Mouse (Mus musculus): ENCODE results near the gene Micu1.

Micu1 gene

DNA sequence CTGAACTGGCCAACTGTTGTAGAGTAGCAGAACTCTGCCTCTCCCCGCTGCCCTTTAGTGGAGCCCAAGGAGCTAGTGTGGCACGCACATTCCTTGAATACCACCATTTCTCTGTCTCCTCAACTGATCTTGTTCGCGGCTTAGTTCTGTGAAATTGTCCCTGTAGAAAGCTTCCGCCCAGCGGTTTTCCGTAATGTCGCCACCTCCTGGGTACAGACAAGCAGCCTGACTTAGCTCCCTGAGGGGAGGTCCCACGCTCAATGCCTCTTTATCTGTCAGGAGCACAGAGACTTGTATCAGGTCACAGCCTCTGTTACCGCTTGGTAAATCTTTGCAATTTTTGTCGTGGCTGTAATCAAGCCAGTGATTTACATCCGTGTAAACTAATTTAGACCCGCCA, 110.7 kb downstream of the Micu1 start:
- DNase-seq (ENCODE audit: low spot score): no peak

- no peak for DNase-seq (ENCODE audit: low spot score)
Observed at GRCm38 (mm10) chr10:59813759-59814158, 111.5 kb downstream of the Micu1 start.

DNA sequence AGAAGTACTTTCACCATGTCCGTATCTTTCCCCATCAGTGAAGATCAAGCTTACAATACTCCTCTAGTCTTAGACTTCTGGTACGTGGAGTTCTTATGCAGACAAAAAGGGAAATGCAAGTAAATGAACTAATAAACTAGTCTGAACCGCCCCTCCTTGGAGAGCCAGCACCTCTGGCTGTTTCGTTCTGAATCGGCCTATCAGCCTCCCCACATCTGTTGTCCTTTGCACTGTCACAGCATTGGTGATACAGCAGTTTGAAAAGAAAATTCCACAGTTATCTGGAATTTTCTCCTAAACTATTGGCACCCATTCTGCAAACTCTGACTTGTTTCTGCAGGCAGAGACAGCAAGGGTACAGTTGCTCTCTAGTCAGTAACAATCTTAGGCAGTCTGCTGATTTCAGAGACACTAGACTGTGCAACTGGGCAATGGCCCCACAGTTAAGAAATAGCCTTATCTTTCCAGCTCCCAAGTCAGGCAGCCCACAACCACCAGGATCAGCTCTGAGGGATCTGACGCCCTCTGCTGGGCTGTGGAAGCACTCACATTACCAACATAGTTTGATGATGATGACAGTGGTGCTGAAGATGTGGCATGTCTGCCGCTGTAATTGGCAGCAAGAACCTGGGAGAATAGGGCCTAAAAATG, 112.4 kb downstream of the Micu1 start:
- no peak for DNase-seq (ENCODE audit: low spot score)

DNA sequence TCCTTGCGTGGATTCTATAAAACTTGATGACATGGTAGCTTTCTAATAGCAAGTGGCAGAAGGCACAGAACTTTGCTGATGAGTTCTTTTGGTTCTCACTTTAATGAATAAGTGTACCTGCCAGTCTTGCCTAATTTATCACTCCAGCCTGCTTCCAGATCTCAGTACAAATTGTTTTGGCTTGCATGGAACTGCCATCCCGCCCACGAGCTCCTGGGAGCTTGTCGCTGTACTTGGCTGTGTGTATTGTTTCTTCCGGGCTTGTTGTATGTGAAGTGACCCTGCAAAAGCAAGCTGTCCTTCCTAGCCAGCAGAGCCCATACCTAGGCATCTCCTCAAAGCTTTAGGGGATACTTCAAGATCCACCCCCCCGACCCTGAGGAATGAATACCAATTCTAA, 114.3 kb downstream of the Micu1 start:
- no peak for DNase-seq (ENCODE audit: low spot score)

GRCm38 (mm10) chr10:59817528-59817927, 115.3 kb downstream of the Micu1 start:
- DNase-seq (ENCODE audit: low spot score): no peak

DNA sequence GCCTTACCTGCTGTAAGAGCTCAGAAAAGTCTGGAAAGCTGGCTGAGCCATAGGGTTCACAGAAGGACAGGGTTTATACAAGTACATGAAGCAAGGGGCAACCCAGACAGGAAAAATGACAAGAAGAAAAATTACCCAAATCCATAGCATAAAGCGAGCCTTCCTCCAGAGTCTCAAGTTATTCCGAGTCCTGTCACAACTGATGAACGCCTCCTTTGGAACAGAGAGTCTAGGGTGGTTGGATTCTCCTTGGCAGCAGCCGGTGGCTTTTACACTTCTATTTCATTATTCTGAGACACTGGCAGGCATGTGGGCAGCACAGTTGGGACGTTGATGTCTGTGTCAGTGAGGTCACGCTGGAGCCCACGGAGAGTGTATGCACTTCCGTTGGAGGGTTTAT, 115.7 kb downstream of the Micu1 start:
- no peak for DNase-seq (ENCODE audit: low spot score)

GRCm38 (mm10) chr10:59819146-59819545, 116.9 kb downstream of the Micu1 start:
- no peak for DNase-seq (ENCODE audit: low spot score)

DNA sequence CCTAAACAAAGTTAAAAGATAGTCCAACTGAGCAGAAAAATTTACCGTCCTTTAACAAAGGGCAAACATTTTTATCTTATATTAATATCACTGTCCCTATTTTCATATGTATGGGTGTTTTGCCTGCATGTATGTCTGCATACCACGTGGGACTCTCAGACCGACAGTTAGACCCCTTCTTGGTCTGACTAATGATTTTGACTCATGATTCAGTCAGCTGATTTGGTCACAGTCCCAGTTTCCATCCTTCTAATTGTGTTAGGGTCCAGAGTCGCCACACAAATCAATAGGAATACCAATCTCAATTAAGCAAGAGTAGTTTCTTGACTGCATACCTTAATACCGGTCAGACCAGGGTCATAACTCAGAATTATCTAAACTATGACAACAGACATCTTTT, 118.6 kb downstream of the Micu1 start:
- no peak for DNase-seq (ENCODE audit: low spot score)

- no peak for DNase-seq (ENCODE audit: low spot score)
Observed at GRCm38 (mm10) chr10:59821334-59822066, 119.2 kb downstream of the Micu1 start.

- no peak for DNase-seq (ENCODE audit: low spot score)
Observed at GRCm38 (mm10) chr10:59822857-59823256, 120.6 kb downstream of the Micu1 start.

DNA sequence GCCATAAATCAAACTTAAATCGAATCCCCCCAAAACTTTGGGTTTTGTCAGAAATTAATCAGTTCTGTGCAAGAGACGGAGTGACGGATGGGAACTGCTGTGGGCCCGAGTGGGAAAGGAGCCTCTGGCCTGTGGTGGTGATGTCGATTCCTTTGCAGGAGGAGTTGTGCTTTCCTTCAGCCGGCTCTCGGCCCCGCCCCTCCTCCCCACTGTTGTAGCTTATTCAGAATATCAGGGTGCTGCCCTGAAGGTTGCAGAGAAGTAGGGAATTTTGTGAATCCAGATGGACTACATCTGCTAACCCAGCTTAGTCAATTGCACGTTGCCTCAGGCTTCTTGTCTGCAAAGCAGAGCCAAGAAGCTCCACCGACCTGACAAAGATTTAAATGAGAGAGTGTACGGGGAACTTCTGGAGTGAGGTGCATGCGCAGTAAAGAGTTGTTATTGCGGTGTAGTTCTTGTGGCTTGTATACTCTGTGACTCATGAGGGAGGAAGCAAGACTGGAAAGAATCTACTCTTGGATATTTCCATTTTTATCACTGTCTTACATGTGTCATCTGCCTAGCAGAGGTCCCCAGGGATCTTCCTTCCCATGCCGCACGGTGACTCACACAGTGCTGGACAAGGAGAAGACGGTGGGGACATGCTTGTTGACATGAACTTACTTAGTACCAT, 123.0 kb downstream of the Micu1 start:
- no peak for DNase-seq (ENCODE audit: low spot score)

DNA sequence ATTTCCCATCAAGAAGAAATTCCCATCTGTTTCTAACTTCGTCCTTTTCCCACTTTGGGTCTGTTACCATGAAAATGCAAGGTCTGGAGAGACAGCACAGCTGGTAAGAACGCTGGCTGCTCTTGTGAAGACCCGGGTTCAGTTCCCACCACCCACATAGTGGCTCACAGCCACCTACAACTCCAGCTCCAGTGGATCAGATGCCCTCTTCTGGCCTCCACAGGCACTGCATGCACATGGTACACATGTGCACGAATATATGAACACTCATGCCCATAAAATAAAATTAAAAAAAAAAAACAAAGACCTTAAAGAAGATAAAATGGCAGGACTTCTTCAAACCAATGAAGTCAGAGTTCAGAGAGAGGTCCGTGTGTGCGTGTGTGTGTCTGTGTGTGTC, 127.6 kb downstream of the Micu1 start:
- no peak for DNase-seq (ENCODE audit: low spot score)

GRCm38 (mm10) chr10:59831950-59832349, 129.7 kb downstream of the Micu1 start:
- DNase-seq (ENCODE audit: low spot score): no peak

- no peak for DNase-seq (ENCODE audit: low spot score)
Observed at GRCm38 (mm10) chr10:59835301-59836155, 133.3 kb downstream of the Micu1 start.

DNA sequence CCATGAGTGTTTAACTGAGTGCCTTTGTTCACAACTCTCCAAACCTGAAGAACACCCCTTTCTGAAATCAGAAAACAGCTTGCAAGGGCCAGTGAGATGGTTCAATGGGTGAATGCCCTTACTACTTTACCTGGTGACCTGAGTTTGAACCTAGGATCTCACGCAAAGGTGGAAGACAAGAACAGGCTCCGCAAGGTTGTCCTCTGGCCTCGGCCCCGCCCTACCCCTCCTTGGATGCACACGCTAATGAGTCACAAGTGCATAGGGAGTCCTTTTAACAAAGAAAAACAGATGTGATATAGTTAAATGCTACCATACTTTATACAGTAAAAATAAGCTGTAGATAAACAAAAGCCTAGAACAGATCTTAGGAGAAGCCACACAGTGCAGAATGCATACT, 135.2 kb downstream of the Micu1 start:
- no peak for DNase-seq (ENCODE audit: low spot score)

DNA sequence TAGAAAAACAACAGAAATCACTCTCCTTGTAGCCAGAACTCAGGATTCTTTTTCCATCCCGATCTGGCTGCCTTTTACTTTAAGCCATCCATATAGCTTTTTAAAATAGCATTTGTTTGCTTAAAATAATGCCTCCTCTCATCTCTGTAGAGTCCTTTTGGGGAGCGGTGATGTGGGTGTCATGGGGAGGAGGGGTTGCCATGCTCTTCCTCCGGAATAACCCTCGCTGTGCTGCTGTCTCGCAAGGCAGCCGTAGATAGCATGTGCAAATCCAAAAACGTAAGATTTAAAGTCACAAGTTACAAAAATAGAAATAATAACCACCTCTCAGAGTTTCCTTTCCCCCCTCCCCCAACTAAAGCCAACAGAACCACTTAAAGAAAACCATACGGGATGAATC, 139.2 kb downstream of the Micu1 start:
- no peak for DNase-seq (ENCODE audit: low spot score)

DNA sequence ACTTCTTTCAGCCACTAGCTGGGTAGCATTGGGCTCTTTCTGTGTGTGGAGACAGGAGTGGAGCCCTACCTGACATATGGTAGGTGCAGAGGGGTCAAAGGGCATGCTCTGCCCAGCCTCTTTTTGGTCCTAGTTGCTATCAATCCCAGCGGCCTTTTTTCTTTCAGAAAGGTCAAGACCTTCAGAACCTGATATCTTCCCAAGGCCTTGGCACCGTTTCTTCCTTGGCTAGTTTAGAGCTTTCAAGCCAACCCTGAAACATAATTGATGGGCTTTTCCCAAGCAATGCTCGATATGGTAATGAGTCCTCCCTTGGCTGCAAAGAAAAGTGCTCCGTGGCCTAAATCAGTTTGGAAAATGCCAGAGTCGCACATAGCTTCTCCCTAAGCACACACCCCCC, 140.8 kb downstream of the Micu1 start:
- no peak for DNase-seq (ENCODE audit: low spot score)

- DNase-seq (ENCODE audit: low spot score): no peak
Observed at GRCm38 (mm10) chr10:59844686-59845085, 142.4 kb downstream of the Micu1 start.

DNA sequence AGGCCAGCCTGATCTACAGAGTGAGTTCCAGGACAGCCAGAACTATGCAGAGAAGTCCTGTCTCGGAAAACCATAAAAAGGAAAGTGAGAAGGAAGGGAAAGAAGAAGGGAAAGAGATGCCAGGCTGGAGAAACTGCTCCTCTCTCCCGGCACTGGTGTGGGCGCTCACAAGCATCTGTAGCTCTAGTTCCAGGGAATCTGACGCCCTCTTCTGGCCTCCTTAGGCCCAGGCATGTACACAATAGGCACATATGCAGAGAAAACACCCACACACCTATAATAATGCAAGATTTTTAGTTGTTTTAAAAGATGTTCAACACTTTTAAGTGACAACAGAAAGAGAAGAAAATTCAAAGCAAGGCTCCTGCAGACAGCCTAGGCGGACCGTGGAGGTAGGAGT, 144.1 kb downstream of the Micu1 start:
- DNase-seq (ENCODE audit: low spot score): no peak

- DNase-seq (ENCODE audit: low spot score): no peak
Observed at GRCm38 (mm10) chr10:59848079-59848877, 146.0 kb downstream of the Micu1 start.

DNA sequence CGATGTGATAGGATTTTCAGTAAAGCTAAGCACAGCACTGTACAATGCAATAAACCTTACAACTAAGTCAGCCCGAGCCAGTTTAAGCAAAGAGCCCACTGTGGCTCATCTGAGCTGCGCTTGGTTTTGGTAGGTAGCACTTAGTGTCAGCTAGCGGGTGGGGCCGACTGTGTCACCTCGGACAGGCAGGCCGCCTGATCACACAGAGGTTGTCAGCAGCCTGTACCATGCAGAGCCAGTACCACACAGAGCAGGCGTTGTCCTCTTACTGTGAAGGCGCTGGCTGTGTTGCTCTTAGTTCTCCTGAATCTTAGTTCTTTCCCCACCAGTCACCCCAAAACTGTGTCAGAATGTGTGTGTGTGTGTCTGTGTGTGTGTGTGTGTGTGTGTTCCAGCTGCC, 146.7 kb downstream of the Micu1 start:
- no peak for DNase-seq (ENCODE audit: low spot score)

GRCm38 (mm10) chr10:59849371-59849770, 147.1 kb downstream of the Micu1 start:
- DNase-seq (ENCODE audit: low spot score): no peak

Data from ovary, postnatal 10 days (tissue).